Comparison of ENCODE assay signal across 8 mouse cellular contexts in genomic region chr3:107740578-107741207, GRCm38 (mm10). TPM values are rescaled to one million over a fixed set of nuclear protein-coding genes. Genes with fewer than 3 reads are reported as not detected.
DNase-seq lines count a peak whose midpoint lies in the region; ATAC-seq and TF ChIP-seq lines count a peak whose summit lies in the region.

No protein-coding gene starts in this region.

- peak; percentile 91 for ATAC-seq in hindbrain, embryonic 12.5 days (ENCODE audit: low FRiP score)
- peak; percentile 55; the same call in 1 of the 2 replicates for ATAC-seq in limb, embryonic 15.5 days (ENCODE audit: insufficient number of reproducible peaks, low FRiP score, low TSS enrichment, low read depth)
- no peak for ATAC-seq in erythroid progenitor cell, adult 5-6 weeks (replicated peaks; ENCODE audit: low FRiP score, poor library complexity, severe bottlenecking)

- H3K27ac ChIP-seq in gastrocnemius, adult 2 months, result peak overlapping the region; percentile 74
- H3K27ac ChIP-seq in hindbrain, embryonic 12.5 days, result peak overlapping the region; percentile 74
- H3K27ac ChIP-seq in limb, embryonic 15.5 days, result peak overlapping the region; percentile 87

- no peak overlapping the region for H3K4me2 ChIP-seq in hindbrain, embryonic 12.5 days (replicated peaks)
- H3K4me2 ChIP-seq in limb, embryonic 15.5 days, result no peak overlapping the region

- no peak overlapping the region for H3K4me3 ChIP-seq in gastrocnemius, adult 2 months
- no peak overlapping the region for H3K4me3 ChIP-seq in hindbrain, embryonic 12.5 days
- no peak overlapping the region for H3K4me3 ChIP-seq in limb, embryonic 15.5 days

- TF ChIP-seq CTCF in gastrocnemius, adult 2 months (IDR thresholded peaks at IDR 0.05), result no peak

- peak; percentile 74 to 80 for DNase-seq in cerebellum, postnatal 10 days
- DNase-seq in cerebellum, adult 11 months, result no peak
- peak; percentile 65 for DNase-seq in brain, adult 2 months (ENCODE audit: low read depth, low spot score)
- DNase-seq in gastrocnemius, adult 2 months, result peak; percentile 80
- peak; percentile 78 for DNase-seq in ovary, adult 18-20 months (ENCODE audit: low spot score)

- H3K4me1 ChIP-seq in hindbrain, embryonic 12.5 days, result peaks cover 26% of the 10 kb centered on the region
- peaks cover 56% of the 10 kb centered on the region for H3K4me1 ChIP-seq in limb, embryonic 15.5 days

- intact Hi-C loops in gastrocnemius, adult 2 months (cut with DNase I), result no loop called here

- no peaks in the 10 kb centered on the region for H3K36me3 ChIP-seq in hindbrain, embryonic 12.5 days
- peaks cover 26% of the 10 kb centered on the region for H3K36me3 ChIP-seq in limb, embryonic 15.5 days

- WGBS in hindbrain, embryonic 12.5 days, result 7% methylated on average over 6 of the region's 6 CpGs
- WGBS in limb, embryonic 15.5 days, result 7% methylated on average over 6 of the region's 6 CpGs

- H3K27me3 ChIP-seq in hindbrain, embryonic 12.5 days, result no peaks in the 10 kb centered on the region
- no peaks in the 10 kb centered on the region for H3K27me3 ChIP-seq in limb, embryonic 15.5 days

- no peaks in the 10 kb centered on the region for H3K9me3 ChIP-seq in hindbrain, embryonic 12.5 days (replicated peaks)
- H3K9me3 ChIP-seq in limb, embryonic 15.5 days, result no peaks in the 10 kb centered on the region

- no peak overlapping the region for H3K9ac ChIP-seq in hindbrain, embryonic 12.5 days
- H3K9ac ChIP-seq in limb, embryonic 15.5 days, result no peak overlapping the region

RNA-seq across cellular contexts. Expression of gene Csf1, which starts 19.6 kb away (rescaled TPM):
- 1 to 10 TPM; 7.9 to 8.5 TPM for total RNA-seq in gastrocnemius, adult 2 months (2021)
- 8.8 and 9.2 TPM in 2 replicates for polyA plus RNA-seq in hindbrain, embryonic 12.5 days (2016; fragmentation: Nextera tagmentation; extraction: Ambion mirVana)
- 17.0 and 20.7 TPM in 2 replicates for polyA plus RNA-seq in limb, embryonic 15.5 days (2015; fragmentation: Nextera tagmentation; extraction: Ambion mirVana)
- total RNA-seq in erythroid progenitor cell, adult 5-6 weeks (2015; ENCODE audit: low replicate concordance), result 6.5 and 9.6 TPM in 2 replicates
- 1.1 and 1.2 TPM in 2 replicates for total RNA-seq in erythroid progenitor cell, adult 5-6 weeks (2017; ENCODE audit: low replicate concordance)

RNA-seq across cellular contexts. Expression of gene Ahcyl1, which starts 44.3 kb away (rescaled TPM):
- 10 to 100 TPM; 30.0 to 33.0 TPM for total RNA-seq in gastrocnemius, adult 2 months (2021)
- polyA plus RNA-seq in hindbrain, embryonic 12.5 days (2016; fragmentation: Nextera tagmentation; extraction: Ambion mirVana), result 133 TPM in 2 replicates
- 61.5 and 74.7 TPM in 2 replicates for polyA plus RNA-seq in limb, embryonic 15.5 days (2015; fragmentation: Nextera tagmentation; extraction: Ambion mirVana)
- 34.6 and 38.6 TPM in 2 replicates for total RNA-seq in erythroid progenitor cell, adult 5-6 weeks (2015; ENCODE audit: low replicate concordance)
- 29.4 and 33.7 TPM in 2 replicates for total RNA-seq in erythroid progenitor cell, adult 5-6 weeks (2017; ENCODE audit: low replicate concordance)
